Mouse (Mus musculus) testis, adult 2 months (tissue): Measurements from ENCODE around the gene Mical2.

Source experiments
- CTCF ChIP-seq: fragments of 200-500 bp; IDR thresholded peaks from 2 replicates; pipeline ENCODE4 v1.5.1; 2012; ENCODE audit warnings: low read depth, mild to moderate bottlenecking, inconsistent platforms, low read length, moderate library complexity; ENCODE audit not compliant: control insufficient read depth, insufficient read depth, insufficient replicate concordance
- POLR2A ChIP-seq: fragments of 200-500 bp; IDR thresholded peaks from 2 replicates; pipeline ENCODE4 v1.6.1; 2012; ENCODE audit warnings: low read depth, mild to moderate bottlenecking, inconsistent platforms, low read length, moderate library complexity; ENCODE audit not compliant: control insufficient read depth

DNA sequence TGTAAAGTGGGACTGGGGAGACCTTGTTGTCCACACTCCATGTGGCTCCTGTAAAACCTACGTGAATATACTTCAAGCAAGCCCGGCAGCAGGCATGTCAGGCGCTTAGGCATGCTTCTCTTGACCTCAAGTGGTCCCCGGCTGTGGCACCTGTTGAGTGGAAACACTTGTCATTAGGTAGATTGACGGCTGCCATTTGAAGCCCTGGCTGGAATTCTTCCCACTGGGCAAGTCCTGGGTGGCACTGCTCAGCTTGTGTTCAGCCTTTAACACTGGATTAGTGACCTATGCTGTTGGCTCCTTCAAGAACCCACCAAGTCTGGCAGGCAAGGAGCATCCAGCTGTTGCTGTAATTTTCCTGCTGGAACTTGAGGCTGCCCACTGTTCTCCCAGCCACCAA is 63.9 kb downstream of the Mical2 start:
- TF ChIP-seq CTCF (no peak), POLR2A (no peak)
